Mouse (Mus musculus): ENCODE data around the gene Hdac9.

- TF ChIP-seq GATA1 (IDR thresholded peaks at IDR 0.05; ENCODE audit: borderline replicate concordance, low read length) (no peak), FLI1 (IDR thresholded peaks at IDR 0.05; ENCODE audit: low read length) (no peak)
Observed at GRCm38 (mm10) chr12:34040949-34041348, 875.9 kb downstream of the Hdac9 start.
